Mouse (Mus musculus): ENCODE results near the gene Bckdhb. TPM values are rescaled to one million over a fixed set of nuclear protein-coding genes. Genes with fewer than 3 reads are reported as not detected.

Bckdhb gene
- polyA plus RNA-seq, 1 experiment from 2014 or later: 49.4 TPM

- Histone ChIP-seq H3K4me3 (no peak overlapping the region), H3K9me3 (replicated peaks) (no peaks in the 10 kb centered on the region), H3K4me2 (no peak overlapping the region), H3K27me3 (replicated peaks) (no peaks in the 10 kb centered on the region), H3K36me3 (no peaks in the 10 kb centered on the region), H3K27ac (ENCODE audit: poor library complexity, severe bottlenecking) (no peak overlapping the region), H3K4me1 (replicated peaks) (peaks cover 7% of the 10 kb centered on the region; the same call in 1 of the 2 replicates), H3K9ac (no peak overlapping the region)
- WGBS: 72% methylated on average over 5 of the region's 5 CpGs
- no peak for ATAC-seq (ENCODE audit: insufficient number of reproducible peaks, low FRiP score)
These were observed 145.8 kb downstream of the Bckdhb start for GRCm38 (mm10) chr9:84070740-84071139.

GRCm38 (mm10) chr9:84072534-84072933 is 147.6 kb downstream of the Bckdhb start:
- no peaks in the 10 kb centered on the region for H3K36me3 ChIP-seq
- ATAC-seq (ENCODE audit: insufficient number of reproducible peaks, low FRiP score): no peak
- no peaks in the 10 kb centered on the region for H3K27me3 ChIP-seq (replicated peaks)
- no peak overlapping the region for H3K9ac ChIP-seq
- no peak overlapping the region for H3K4me3 ChIP-seq
- 92% methylated on average over 6 of the region's 6 CpGs for WGBS
- no peak overlapping the region for H3K4me2 ChIP-seq
- no peak overlapping the region for H3K27ac ChIP-seq (ENCODE audit: poor library complexity, severe bottlenecking)
- peaks cover 7% of the 10 kb centered on the region; the same call in 1 of the 2 replicates for H3K4me1 ChIP-seq (replicated peaks)
- H3K9me3 ChIP-seq (replicated peaks): no peaks in the 10 kb centered on the region

- Histone ChIP-seq H3K9ac (no peak overlapping the region), H3K36me3 (no peaks in the 10 kb centered on the region), H3K9me3 (replicated peaks) (no peaks in the 10 kb centered on the region), H3K4me1 (replicated peaks) (peaks cover 7% of the 10 kb centered on the region; the same call in 1 of the 2 replicates), H3K4me2 (no peak overlapping the region), H3K27me3 (replicated peaks) (no peaks in the 10 kb centered on the region), H3K27ac (ENCODE audit: poor library complexity, severe bottlenecking) (no peak overlapping the region), H3K4me3 (no peak overlapping the region)
- WGBS: 88% methylated on average over 9 of the region's 9 CpGs
- ATAC-seq (ENCODE audit: insufficient number of reproducible peaks, low FRiP score): no peak
These were observed 148.3 kb downstream of the Bckdhb start for GRCm38 (mm10) chr9:84073237-84073636.

GRCm38 (mm10) chr9:84083551-84083950 is 158.6 kb downstream of the Bckdhb start:
- Histone ChIP-seq H3K27ac (ENCODE audit: poor library complexity, severe bottlenecking) (peak overlapping the region; percentile 71), H3K4me2 (peak overlapping the region; percentile 50; the same call in 1 of the 2 replicates)
- 60% methylated on average over 4 of the region's 4 CpGs for WGBS

GRCm38 (mm10) chr9:84084686-84085085 is 159.7 kb downstream of the Bckdhb start:
- WGBS: 78% methylated on average over 5 of the region's 5 CpGs

More at GRCm38 (mm10) chr9:84083551-84083950, 158.6 kb downstream of the Bckdhb start:
- Histone ChIP-seq H3K36me3 (no peaks in the 10 kb centered on the region), H3K4me3 (no peak overlapping the region), H3K9me3 (replicated peaks) (0 out of 2 replicates have a peak, but pooled peaks cover 5% of the 10 kb centered on the region), H3K4me1 (replicated peaks) (no peaks in the 10 kb centered on the region), H3K27me3 (replicated peaks) (no peaks in the 10 kb centered on the region), H3K9ac (no peak overlapping the region)
- no peak for ATAC-seq (ENCODE audit: insufficient number of reproducible peaks, low FRiP score)

GRCm38 (mm10) chr9:84090316-84091063 is 165.5 kb downstream of the Bckdhb start:
- WGBS: 51% methylated on average over 9 of the region's 9 CpGs
- H3K27ac ChIP-seq (ENCODE audit: poor library complexity, severe bottlenecking): no peak overlapping the region
- H3K4me3 ChIP-seq: no peak overlapping the region
- no peaks in the 10 kb centered on the region for H3K9me3 ChIP-seq (replicated peaks)
- H3K27me3 ChIP-seq (replicated peaks): no peaks in the 10 kb centered on the region
- H3K4me2 ChIP-seq: no peak overlapping the region
- no peak for ATAC-seq (ENCODE audit: insufficient number of reproducible peaks, low FRiP score)
- no peaks in the 10 kb centered on the region for H3K36me3 ChIP-seq
- 0 out of 2 replicates have a peak, but pooled peaks cover 6% of the 10 kb centered on the region for H3K4me1 ChIP-seq (replicated peaks)
- H3K9ac ChIP-seq: no peak overlapping the region

More at GRCm38 (mm10) chr9:84084686-84085085, 159.7 kb downstream of the Bckdhb start:
- Histone ChIP-seq H3K4me3 (no peak overlapping the region), H3K4me2 (no peak overlapping the region), H3K9ac (no peak overlapping the region), H3K27me3 (replicated peaks) (no peaks in the 10 kb centered on the region), H3K9me3 (replicated peaks) (0 out of 2 replicates have a peak, but pooled peaks cover 5% of the 10 kb centered on the region), H3K4me1 (replicated peaks) (no peaks in the 10 kb centered on the region), H3K36me3 (no peaks in the 10 kb centered on the region), H3K27ac (ENCODE audit: poor library complexity, severe bottlenecking) (no peak overlapping the region)
- no peak for ATAC-seq (ENCODE audit: insufficient number of reproducible peaks, low FRiP score)

- WGBS: 90% methylated on average over 8 of the region's 8 CpGs
- Histone ChIP-seq H3K4me1 (replicated peaks) (0 out of 2 replicates have a peak, but pooled peaks cover 6% of the 10 kb centered on the region), H3K4me3 (no peak overlapping the region), H3K9me3 (replicated peaks) (no peaks in the 10 kb centered on the region), H3K36me3 (no peaks in the 10 kb centered on the region), H3K4me2 (no peak overlapping the region), H3K9ac (no peak overlapping the region), H3K27me3 (replicated peaks) (no peaks in the 10 kb centered on the region), H3K27ac (ENCODE audit: poor library complexity, severe bottlenecking) (no peak overlapping the region)
- ATAC-seq (ENCODE audit: insufficient number of reproducible peaks, low FRiP score): no peak
These were observed 168.0 kb downstream of the Bckdhb start for GRCm38 (mm10) chr9:84092994-84093393.

GRCm38 (mm10) chr9:84094111-84094510 is 169.2 kb downstream of the Bckdhb start:
- Histone ChIP-seq H3K9me3 (replicated peaks) (no peaks in the 10 kb centered on the region), H3K27me3 (replicated peaks) (no peaks in the 10 kb centered on the region), H3K9ac (no peak overlapping the region), H3K4me3 (no peak overlapping the region), H3K36me3 (no peaks in the 10 kb centered on the region), H3K27ac (ENCODE audit: poor library complexity, severe bottlenecking) (no peak overlapping the region), H3K4me1 (replicated peaks) (0 out of 2 replicates have a peak, but pooled peaks cover 6% of the 10 kb centered on the region), H3K4me2 (no peak overlapping the region)
- 89% methylated on average over 6 of the region's 6 CpGs for WGBS
- no peak for ATAC-seq (ENCODE audit: insufficient number of reproducible peaks, low FRiP score)

- H3K4me3 ChIP-seq: no peak overlapping the region
- no peak for ATAC-seq (ENCODE audit: insufficient number of reproducible peaks, low FRiP score)
- 90% methylated on average over 13 of the region's 13 CpGs for WGBS
- no peak overlapping the region for H3K27ac ChIP-seq (ENCODE audit: poor library complexity, severe bottlenecking)
- no peak overlapping the region for H3K4me2 ChIP-seq
- no peak overlapping the region for H3K9ac ChIP-seq
- H3K36me3 ChIP-seq: no peaks in the 10 kb centered on the region
- no peaks in the 10 kb centered on the region for H3K9me3 ChIP-seq (replicated peaks)
- H3K27me3 ChIP-seq (replicated peaks): no peaks in the 10 kb centered on the region
- no peaks in the 10 kb centered on the region for H3K4me1 ChIP-seq (replicated peaks)
These were observed 171.6 kb downstream of the Bckdhb start for GRCm38 (mm10) chr9:84096484-84097015.

GRCm38 (mm10) chr9:84103344-84103743 is 178.4 kb downstream of the Bckdhb start:
- H3K9me3 ChIP-seq (replicated peaks): no peaks in the 10 kb centered on the region
- H3K4me2 ChIP-seq: no peak overlapping the region
- no peaks in the 10 kb centered on the region for H3K27me3 ChIP-seq (replicated peaks)
- no peak overlapping the region for H3K9ac ChIP-seq
- H3K4me3 ChIP-seq: no peak overlapping the region
- WGBS: 86% methylated on average over 7 of the region's 7 CpGs
- H3K27ac ChIP-seq (ENCODE audit: poor library complexity, severe bottlenecking): no peak overlapping the region
- no peaks in the 10 kb centered on the region for H3K4me1 ChIP-seq (replicated peaks)
- ATAC-seq (ENCODE audit: insufficient number of reproducible peaks, low FRiP score): no peak
- H3K36me3 ChIP-seq: no peaks in the 10 kb centered on the region

- Histone ChIP-seq H3K36me3 (no peaks in the 10 kb centered on the region), H3K4me3 (no peak overlapping the region), H3K4me2 (no peak overlapping the region), H3K9ac (no peak overlapping the region), H3K4me1 (replicated peaks) (peaks cover 7% of the 10 kb centered on the region), H3K9me3 (replicated peaks) (no peaks in the 10 kb centered on the region), H3K27me3 (replicated peaks) (no peaks in the 10 kb centered on the region), H3K27ac (ENCODE audit: poor library complexity, severe bottlenecking) (no peak overlapping the region)
- ATAC-seq (ENCODE audit: insufficient number of reproducible peaks, low FRiP score): no peak
- 87% methylated on average over 2 of the region's 2 CpGs for WGBS
These were observed 181.5 kb downstream of the Bckdhb start for GRCm38 (mm10) chr9:84106438-84106837.
